Mouse (Mus musculus): ENCODE measurements at regions not wholly inside any gene's neighbourhood (a gene's known extent, or its start where the extent isn't known, plus 50 kb on each side); places are given as distances from the start of the nearest gene placed in this dataset.

GRCm38 (mm10) chr4:32161871-32162656 is 76.5 kb upstream of the Bach2 start:
- no peak for TF ChIP-seq CTCF (IDR thresholded peaks at IDR 0.05; ENCODE audit: low read depth)
- no peak for TF ChIP-seq EP300 (IDR thresholded peaks at IDR 0.05; ENCODE audit: low read depth)

All from heart, postnatal 0 days (tissue).